Mouse (Mus musculus): ENCODE results near the gene Cdca7.

The Cdca7 gene

GRCm38 (mm10) chr2:72475797-72476485 is at the start of gene Cdca7:
TSS of gene Cdca7 (plus strand) at chr2:72476159.
- DNase-seq, result peak; percentile 74 to 87

DNA sequence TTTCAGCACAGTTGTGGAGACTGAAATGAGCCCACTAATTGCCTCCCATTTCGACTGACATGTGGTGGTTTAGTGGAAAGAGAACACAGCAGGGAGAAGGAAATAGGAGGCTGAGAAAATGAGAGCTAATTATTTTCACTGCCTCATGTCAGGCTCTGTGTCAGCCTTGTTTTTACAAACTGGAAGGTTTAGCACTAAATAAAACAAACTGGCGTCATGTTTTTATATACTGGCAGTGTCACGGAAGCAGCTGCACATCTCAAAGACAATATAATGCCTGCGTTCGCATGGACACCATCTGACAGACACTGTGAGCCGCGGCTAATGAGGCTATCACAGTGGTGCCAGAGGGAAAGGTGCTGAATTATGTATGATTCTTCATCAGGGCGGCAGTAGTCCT is 49.2 kb upstream of the Cdca7 start:
- no peak for DNase-seq

GRCm38 (mm10) chr2:72427288-72427687 is 48.7 kb upstream of the Cdca7 start:
- no peak for DNase-seq

GRCm38 (mm10) chr2:72438941-72439533 is 36.9 kb upstream of the Cdca7 start:
- peak; percentile 39 to 55 for DNase-seq

GRCm38 (mm10) chr2:72441010-72441409 is 34.9 kb upstream of the Cdca7 start:
- DNase-seq, result no peak

DNA sequence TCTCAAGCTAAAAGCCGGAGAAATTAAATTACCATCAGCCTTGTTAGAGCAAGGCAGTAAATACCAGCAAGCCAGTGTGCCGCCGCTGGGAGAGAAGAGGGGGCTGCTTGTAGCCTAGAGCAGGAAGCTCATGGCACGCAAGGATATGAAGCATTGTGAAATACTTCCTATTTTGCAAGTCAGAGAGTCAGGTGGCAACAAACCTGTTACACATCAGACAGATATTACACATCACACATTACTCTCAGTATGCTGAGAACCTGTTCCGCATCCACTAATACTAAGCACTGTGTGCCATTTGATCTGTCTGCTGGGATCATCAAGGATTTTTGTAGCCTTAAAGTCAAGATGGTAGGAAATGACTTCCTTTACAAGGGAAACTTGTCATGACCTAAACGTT is 33.1 kb upstream of the Cdca7 start:
- DNase-seq, result no peak

DNA sequence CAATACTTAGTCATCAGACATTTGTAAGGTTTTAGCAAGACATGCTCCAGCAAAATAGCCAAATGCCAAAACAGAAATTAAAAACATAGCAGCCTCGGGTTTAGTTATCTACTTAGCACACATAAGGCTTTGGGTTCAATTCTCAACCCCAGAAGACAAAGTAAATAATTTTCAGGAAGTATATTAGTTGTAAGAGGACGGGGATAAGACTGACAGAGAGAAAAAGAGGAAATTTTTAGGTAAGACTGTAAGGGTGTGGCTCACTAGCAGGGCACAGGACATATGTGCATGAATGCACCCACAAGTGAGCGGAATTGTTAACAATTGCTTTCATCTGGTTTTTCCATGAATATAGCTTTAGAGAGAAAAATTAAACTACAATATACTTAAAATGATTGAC is 32.0 kb upstream of the Cdca7 start:
- no peak for DNase-seq

- no peak for DNase-seq
These were observed 29.9 kb upstream of the Cdca7 start for GRCm38 (mm10) chr2:72446106-72446505.

DNA sequence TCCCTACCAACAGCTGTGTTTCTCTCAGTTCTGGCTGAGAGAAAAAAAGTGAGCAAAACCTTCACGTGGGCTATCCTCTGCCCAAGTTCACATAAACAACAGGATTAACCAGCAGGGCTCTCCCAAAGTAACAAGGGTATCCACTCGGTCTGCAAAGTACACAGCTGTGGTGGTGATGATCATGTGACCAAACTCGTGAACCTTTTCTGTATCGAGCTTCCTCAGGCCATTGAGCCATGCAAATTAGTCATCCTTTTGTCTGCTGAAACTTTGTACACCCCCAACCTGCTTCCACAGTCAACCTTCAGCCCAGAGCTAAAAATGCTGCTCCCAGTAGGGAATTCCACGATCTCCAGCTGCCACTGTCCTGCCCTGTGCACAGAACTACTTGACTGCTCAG is 29.3 kb upstream of the Cdca7 start:
- DNase-seq, result no peak

DNA sequence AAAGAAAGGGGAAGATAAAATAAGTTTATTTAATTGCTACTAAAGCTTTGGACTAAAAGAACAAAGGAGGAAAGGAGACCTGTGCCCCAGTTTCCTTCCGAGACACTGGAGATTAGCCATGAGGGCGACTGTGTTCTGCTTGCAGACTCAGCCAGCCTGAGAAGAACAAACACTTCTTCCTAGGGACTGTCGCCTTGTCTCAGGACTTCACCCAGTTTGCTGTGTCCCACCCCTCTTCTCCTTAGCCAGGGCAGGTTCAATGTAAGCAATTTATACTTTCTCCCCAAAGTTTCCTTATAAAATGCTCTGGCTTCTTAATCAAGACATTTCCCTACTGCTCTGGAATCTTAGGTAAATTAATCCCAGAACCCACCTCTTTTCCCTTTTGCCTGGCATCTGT is 22.4 kb upstream of the Cdca7 start:
- DNase-seq, result no peak

DNA sequence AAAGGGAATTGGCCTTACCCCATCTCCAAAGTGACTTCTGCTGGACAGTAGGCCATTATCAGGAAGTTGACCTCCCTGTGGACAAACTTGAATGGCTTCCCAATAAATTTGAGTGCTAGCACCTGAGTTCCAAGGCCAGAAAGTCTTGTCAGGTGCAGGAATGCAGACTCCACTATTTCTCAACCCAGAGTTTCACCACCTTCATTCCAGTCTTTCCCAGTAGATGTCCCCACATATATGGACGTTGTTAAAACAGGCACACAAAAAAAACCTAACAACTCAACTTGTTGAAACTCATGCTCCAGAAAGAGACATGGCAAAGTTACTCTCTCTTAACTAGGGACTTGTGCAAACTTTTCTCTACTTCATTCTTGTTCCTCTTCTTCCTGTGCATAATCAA is 19.8 kb upstream of the Cdca7 start:
- no peak for DNase-seq

DNA sequence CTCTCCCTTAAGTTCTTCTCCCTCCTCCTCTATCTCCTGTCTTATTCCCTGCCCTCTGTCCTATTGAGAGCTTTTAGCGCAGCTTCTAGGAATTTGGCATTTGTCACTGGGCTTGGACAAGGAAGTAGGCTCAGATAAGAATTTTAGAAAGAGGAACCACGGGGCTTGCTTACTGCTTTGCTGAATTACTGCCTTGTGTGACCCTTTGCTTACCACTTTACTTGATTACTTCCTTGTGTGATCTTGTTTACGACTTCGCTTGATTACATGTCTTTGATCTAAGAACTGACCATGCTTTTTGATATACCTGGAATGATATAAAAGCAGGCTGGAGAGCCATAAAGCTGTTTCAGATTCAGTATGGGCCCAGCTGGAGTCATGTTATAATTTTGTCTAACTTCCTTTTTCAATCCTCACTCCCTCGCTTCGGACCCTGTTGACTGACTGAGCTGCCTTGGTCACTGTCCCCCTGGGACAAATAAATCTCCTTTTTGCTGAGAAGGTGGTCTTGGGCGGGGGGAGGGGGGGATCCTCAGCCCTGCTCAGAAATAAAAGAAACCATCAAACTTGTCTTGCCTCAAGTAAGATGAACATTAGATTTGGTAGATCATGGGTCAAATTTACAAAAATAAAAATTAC is 11.5 kb upstream of the Cdca7 start:
- DNase-seq, result no peak

DNA sequence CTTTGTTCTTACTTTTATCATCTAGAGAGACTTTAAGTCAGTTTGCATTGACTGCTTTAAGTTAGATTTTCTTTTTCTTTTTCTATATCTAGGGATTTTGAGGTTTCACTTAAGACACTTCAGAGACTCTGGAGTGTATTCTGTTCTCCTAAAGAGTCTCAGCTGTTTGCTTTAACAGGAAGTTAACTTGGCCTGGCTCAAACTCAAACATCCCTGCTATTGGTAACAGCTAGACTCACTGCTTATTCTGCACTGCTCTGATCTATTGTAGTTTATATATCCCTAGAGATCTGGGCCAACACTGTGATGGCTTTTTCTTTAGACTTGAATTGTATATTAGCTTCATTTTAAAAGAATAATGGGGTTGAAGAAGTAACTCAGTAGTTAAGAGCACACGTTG is 8.4 kb upstream of the Cdca7 start:
- peak in 1 of 2 experiments; percentile 13 for DNase-seq

GRCm38 (mm10) chr2:72471415-72472070 is 4.4 kb upstream of the Cdca7 start:
- no peak for DNase-seq

DNA sequence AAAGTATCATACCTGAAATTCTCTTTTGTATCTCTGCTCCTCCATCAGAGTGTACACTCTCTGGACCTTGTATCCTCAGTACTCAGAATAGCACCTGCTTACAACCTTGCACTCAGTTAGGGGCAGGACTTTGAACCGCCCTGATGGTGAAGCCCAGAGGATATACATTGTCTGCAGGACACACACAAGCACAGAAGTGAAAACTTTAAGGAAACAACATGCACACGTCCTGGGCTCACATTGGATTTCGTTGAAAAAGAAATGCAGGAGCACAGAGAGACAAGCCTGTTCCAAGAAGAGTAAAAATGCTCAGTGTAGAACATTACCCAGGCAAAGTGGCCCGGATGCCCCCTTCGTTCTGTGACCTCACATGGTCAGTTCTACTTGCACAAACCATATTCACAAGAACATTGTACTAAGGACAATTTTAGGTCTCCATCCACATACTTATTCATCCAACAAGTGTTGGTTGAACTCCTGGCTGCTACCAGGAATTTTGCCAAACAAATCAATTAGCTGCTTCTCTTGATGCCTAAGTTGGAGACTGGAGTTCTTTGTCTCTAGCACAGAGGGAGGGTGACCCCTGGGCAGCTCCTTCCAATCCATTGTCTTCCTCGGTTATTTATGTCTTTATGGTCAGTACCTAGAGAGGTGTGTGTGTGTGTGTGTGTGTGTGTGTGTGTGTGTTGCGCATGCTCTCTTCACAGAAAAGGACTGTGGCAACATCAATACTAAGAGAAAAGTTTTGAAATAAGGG is 1.2 kb upstream of the Cdca7 start:
- DNase-seq, result no peak

DNA sequence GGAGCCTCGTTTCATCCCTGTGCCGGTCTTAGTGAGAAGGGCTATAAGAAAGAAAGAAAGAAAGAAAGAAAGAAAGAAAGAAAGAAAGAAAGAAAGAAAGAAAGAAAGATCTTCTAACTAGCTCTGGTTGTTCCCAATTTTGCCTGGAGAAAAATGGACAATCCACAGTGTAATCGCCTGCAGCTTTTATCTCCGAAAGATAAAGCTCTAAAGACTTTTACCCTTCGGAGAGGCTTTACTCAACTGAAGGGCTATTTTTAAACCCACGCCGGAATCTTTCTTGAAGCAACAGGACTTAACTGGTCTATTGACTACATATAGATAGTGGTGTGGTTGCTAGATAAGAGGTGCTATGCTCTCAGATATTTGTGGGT is 549 bp upstream of the Cdca7 start:
- no peak for DNase-seq

DNA sequence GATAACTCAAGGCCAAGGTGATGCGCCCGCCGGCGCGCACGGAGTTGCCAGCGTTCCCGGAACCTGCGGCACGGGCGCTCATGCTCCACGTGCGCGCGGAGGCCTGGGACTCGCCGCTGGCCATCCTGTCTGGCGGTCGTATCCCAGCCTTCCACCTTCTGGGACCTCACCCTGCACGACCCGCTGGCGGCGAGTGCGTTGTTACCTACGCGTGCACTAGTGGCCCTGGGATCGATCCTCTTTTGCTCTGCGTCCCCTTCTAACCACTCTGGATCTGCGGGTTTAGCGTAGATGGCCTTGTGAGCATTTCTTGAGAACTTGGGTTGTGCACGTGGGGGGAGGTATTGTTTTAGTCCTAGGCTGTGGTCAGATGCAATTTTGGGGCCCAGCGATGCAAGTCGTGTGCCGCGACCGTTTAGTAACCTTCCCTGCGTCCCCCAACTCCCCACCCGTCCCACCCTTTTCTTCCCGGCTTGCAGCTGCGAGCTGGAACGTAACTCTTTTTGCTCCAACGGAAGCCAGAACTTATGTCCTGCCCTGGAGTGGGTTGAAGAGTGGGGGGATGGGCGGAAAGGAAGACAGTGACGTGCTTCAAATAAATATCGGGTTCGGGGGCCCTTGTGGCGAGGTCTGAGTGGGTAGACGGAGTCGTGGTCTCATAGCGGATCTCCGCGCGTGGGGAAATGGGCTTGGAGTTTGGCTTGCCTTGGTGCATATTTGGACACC is 690 bp downstream of the Cdca7 start:
- DNase-seq, result peak; percentile 21 to 61

- peak; percentile 70 to 80 for DNase-seq
These were observed 1.3 kb downstream of the Cdca7 start for GRCm38 (mm10) chr2:72477221-72477620.

DNA sequence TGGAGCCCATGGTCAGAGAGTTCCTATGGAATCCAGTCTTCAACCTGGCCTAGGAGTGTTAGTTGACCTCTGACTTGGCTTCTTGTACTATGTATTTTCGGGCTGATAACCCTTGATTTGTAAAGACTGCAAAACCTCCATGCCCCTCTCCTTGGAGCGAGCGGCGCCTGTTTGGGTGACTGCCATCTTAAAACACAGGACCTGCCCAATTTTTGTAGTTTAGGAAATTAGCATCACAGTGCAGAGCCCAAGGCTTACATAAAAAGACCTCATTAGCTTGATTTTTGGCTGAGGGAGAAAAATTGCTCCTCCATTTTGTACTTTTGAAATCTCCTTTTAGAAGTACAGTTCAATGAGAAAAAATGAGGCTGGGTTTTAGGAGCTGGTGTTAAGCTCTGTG is 2.2 kb downstream of the Cdca7 start:
- DNase-seq, result no peak

- no peak for DNase-seq
These were observed 3.0 kb downstream of the Cdca7 start for GRCm38 (mm10) chr2:72478921-72479320.

GRCm38 (mm10) chr2:72479818-72480217 is 3.9 kb downstream of the Cdca7 start:
- no peak for DNase-seq

GRCm38 (mm10) chr2:72491650-72492049 is 15.7 kb downstream of the Cdca7 start:
- DNase-seq, result peak in 1 of 2 experiments; percentile 25

Data from kidney, postnatal 36 days (tissue).